Mouse (Mus musculus): ENCODE data around the gene Snap29. TPM values are rescaled to one million over a fixed set of nuclear protein-coding genes. Genes with fewer than 3 reads are reported as not detected.

Snap29 gene
- polyA plus RNA-seq (2017; shearing (Covaris generic)) = 23.1 TPM

DNA sequence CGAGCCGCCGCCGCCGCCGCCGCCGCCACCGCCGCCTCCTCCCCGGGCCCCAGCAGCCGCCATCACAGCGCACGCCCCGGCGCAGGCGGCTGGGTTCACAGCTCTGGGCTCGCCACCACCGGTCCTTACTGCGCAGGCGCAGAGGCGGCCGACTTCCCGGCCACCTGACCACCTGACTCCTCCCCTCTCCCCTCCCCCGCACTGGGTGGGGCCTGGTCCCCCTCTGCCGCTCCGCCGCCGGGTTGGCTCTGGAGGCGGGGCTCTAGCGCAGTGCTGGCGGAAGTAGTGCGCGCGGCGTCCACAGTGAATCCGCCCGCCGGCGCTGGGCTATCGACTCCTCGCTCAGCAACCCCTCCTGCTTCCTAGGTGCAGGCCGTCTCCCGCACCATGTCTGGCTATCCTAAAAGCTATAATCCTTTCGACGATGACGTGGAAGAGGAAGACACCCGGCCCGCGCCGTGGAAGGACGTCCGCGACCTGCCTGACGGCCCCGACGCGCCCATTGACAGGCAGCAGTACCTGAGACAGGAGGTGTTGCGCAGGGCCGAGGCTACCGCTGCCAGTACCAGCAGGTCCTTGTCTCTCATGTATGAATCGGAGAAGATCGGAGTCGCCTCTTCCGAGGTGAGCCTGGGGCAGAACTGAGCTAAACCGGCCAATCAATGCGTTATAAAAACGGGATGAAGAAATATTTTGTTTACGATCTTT lies at the start of gene Snap29, which contains the start of gene Pi4ka:
Gene Snap29, plus strand, starts transcription at position 251 of the 708 bp plus-strand sequence.
Gene Pi4ka, minus strand, starts transcription at position 579 of the 708 bp plus-strand sequence.

DNA sequence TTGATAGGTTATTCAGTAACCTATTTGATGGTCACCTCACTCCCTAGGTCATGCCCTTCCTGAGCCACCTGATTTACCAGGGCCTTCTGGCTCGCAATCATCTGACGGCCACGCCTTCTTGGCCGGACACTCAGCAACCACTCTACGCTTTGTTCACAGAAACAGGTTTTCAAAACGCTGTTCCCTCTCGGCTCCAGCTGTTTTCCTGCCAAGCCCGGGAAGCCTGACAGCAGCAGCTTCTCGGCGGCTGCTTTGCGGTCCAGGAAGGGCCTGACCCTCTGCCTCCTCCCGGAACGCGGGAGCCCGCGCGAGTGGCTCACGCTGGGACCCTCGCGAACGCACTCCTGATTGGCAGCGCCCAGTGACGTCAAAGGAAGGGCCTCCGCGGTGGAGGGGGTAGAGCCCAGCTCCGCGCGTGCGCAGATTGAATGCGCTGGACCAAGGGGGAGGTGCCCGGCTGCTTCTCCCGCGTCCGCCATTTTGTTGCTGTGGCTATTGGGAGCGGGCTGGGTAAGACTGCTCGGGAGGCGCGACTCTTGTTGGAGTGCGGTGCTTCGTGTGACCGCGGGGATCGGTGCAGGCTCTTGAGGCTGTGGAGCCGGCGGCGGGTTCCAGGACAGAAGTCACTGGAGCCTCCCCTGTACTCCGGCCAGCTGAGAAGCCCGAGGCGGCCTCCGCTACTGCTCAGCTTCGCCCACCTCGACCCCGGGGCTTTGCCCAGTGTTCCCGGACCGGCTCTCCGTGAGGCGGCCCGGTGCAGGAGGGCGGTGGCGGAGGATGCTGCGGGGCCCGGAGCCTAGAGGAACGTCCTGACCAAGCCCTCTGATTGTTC lies 46.0 kb downstream of the Snap29 start, which contains the start of gene Crkl:
Gene Crkl, plus strand, starts transcription at position 447 of the 832 bp plus-strand sequence.

Other genes starting within 250 kb of the Snap29 start
- 361 TPM for gene Ube2l3, start 203.3 kb upstream of the Snap29 start, polyA plus RNA-seq (2017; shearing (Covaris generic))
- not detected for gene Rimbp3, start 197.4 kb upstream of the Snap29 start, polyA plus RNA-seq (2017; shearing (Covaris generic))
- 1.4 TPM for gene Hic2, start 172.4 kb upstream of the Snap29 start, polyA plus RNA-seq (2017; shearing (Covaris generic))
- gene Tmem191c, start 129.9 kb upstream of the Snap29 start, polyA plus RNA-seq (2017; shearing (Covaris generic)) = 106 TPM
- 0.31 TPM for gene Serpind1, start 74.6 kb upstream of the Snap29 start, polyA plus RNA-seq (2017; shearing (Covaris generic))
- gene Pi4ka, start 328 bp downstream of the Snap29 start, polyA plus RNA-seq (2017; shearing (Covaris generic)) = 33.9 TPM
- gene Crkl, start 46.0 kb downstream of the Snap29 start, polyA plus RNA-seq (2017; shearing (Covaris generic)) = 94.8 TPM
- gene Aifm3, start 83.6 kb downstream of the Snap29 start, polyA plus RNA-seq (2017; shearing (Covaris generic)) = not detected
- gene Lztr1, start 102.7 kb downstream of the Snap29 start, polyA plus RNA-seq (2017; shearing (Covaris generic)) = 67.0 TPM
- 82.1 TPM for gene Thap7, start 125.2 kb downstream of the Snap29 start, polyA plus RNA-seq (2017; shearing (Covaris generic))
- gene Lrrc74b, start 155.3 kb downstream of the Snap29 start, polyA plus RNA-seq (2017; shearing (Covaris generic)) = not detected
- not detected for gene P2rx6, start 155.9 kb downstream of the Snap29 start, polyA plus RNA-seq (2017; shearing (Covaris generic))
- 1.1 TPM for gene Slc7a4, start 177.2 kb downstream of the Snap29 start, polyA plus RNA-seq (2017; shearing (Covaris generic))
- gene Smpd4, start 213.4 kb downstream of the Snap29 start, polyA plus RNA-seq (2017; shearing (Covaris generic)) = 23.7 TPM
- gene Ccdc74a, start 240.5 kb downstream of the Snap29 start, polyA plus RNA-seq (2017; shearing (Covaris generic)) = 0.67 TPM